Mouse (Mus musculus) limb, embryonic 12.5 days (tissue): Measurements from ENCODE around the gene Degs1. TPM values are rescaled to one million over a fixed set of nuclear protein-coding genes. Genes with fewer than 3 reads are reported as not detected.
A peak's percentile ranks its signal among the peaks of the same experiment; 100 is the strongest.

Source experiments
- ATAC-seq: fragments of 200-750 bp; cut with Nextera tagmentation; 2 replicates; pipeline ENCODE4 v1.8.0; 2017; ENCODE audit warnings: low read depth, moderate TSS enrichment; ENCODE audit not compliant: insufficient number of reproducible peaks, insufficient read depth, low FRiP score, low TSS enrichment
- H3K27ac ChIP-seq: fragments of 300-500 bp; sonication (generic); 2 replicates; pipeline ENCODE4 v1.5.1; 2016; ENCODE audit warnings: mild to moderate bottlenecking, moderate library complexity
- H3K27me3 ChIP-seq: fragments of 300-500 bp; sonication (generic); 2 replicates; pipeline ENCODE4 v1.6.1; 2016; ENCODE audit warnings: mild to moderate bottlenecking, moderate library complexity
- H3K36me3 ChIP-seq: fragments of 300-500 bp; sonication (generic); 2 replicates; pipeline ENCODE4 v1.6.1; 2016; ENCODE audit warnings: mild to moderate bottlenecking, moderate library complexity
- H3K4me1 ChIP-seq: fragments of 300-500 bp; sonication (generic); replicated peaks from 2 replicates; pipeline ENCODE4 v1.6.1; 2016
- H3K4me2 ChIP-seq: fragments of 300-500 bp; sonication (generic); 2 replicates; pipeline ENCODE4 v1.6.1; 2016; ENCODE audit warnings: mild to moderate bottlenecking, moderate library complexity
- H3K4me3 ChIP-seq: fragments of 300-500 bp; sonication (generic); replicated peaks from 2 replicates; pipeline ENCODE4 v1.5.1; 2016; ENCODE audit warnings: mild to moderate bottlenecking
- H3K9ac ChIP-seq: fragments of 300-500 bp; sonication (generic); replicated peaks from 2 replicates; pipeline ENCODE4 v1.6.1; 2016; ENCODE audit warnings: mild to moderate bottlenecking, moderate library complexity
- H3K9me3 ChIP-seq: fragments of 300-500 bp; sonication (generic); 2 replicates; pipeline ENCODE4 v1.6.1; 2016; ENCODE audit warnings: mild to moderate bottlenecking, moderate library complexity
- WGBS: fragments of 180-500 bp; shearing (Covaris S2); methylation state at CpG from one replicate; pipeline ENCODE4 v1.1.7; 2016; 5-methylcytosine and 5-hydroxymethylcytosine counted together
- polyA plus RNA-seq: library from polyadenylated mRNA; unstranded; fragments of >200 nt; fragmentation: Nextera tagmentation; extraction: Ambion mirVana; gene quantifications from 2 replicates; pipeline ENCODE4 v1.2.1, GENCODE M21; 2016

Gene Degs1
- 67.5 and 70.2 TPM in 2 replicates for polyA plus RNA-seq

GRCm38 (mm10) chr1:182282091-182283075 lies at the start of gene Degs1:
Degs1 (minus strand) TSS chr1:182282804.
- no peaks in the 10 kb centered on the region for H3K27me3 ChIP-seq
- H3K27ac ChIP-seq = peak within 1 kb of the TSS; percentile 93
- peak within 1 kb of the TSS; percentile 87 for H3K9ac ChIP-seq
- H3K4me1 ChIP-seq = peaks cover 17% of the 10 kb centered on the region
- under 1% methylated on average over 94 of the region's 94 CpGs for WGBS
- H3K36me3 ChIP-seq = peaks cover 21% of the 10 kb centered on the region
- peak; percentile 92 for ATAC-seq
- peak within 1 kb of the TSS; percentile 74 for H3K4me3 ChIP-seq
- H3K9me3 ChIP-seq = no peaks in the 10 kb centered on the region
- H3K4me2 ChIP-seq = peak within 1 kb of the TSS; percentile 78

DNA sequence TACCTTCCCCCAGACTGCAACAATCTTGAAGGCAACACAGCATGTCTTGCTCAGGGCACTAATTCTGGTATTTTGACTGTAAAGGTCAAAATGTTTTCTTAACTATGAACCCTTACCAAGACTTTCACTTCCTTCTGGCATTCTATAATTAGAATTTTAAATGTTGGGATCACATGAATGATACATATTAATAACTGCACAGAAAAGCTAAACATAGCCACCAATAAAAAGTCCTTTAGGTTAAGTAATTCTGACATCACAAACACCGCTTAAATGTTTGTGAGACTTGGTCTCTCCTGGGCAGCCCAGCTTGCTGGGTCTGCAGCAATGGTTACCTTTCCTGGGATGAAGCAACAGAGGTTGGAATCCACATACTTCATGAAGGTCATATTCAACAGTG lies 43.3 kb upstream of the Degs1 start:
- no peak for ATAC-seq
- WGBS = 98% methylated on average over 1 of the region's 1 CpGs
- Histone ChIP-seq H3K27ac (no peak overlapping the region), H3K4me2 (no peak overlapping the region), H3K4me3 (no peak overlapping the region), H3K36me3 (peaks cover 85% of the 10 kb centered on the region), H3K9me3 (no peaks in the 10 kb centered on the region), H3K27me3 (no peaks in the 10 kb centered on the region), H3K9ac (no peak overlapping the region), H3K4me1 (no peaks in the 10 kb centered on the region)

DNA sequence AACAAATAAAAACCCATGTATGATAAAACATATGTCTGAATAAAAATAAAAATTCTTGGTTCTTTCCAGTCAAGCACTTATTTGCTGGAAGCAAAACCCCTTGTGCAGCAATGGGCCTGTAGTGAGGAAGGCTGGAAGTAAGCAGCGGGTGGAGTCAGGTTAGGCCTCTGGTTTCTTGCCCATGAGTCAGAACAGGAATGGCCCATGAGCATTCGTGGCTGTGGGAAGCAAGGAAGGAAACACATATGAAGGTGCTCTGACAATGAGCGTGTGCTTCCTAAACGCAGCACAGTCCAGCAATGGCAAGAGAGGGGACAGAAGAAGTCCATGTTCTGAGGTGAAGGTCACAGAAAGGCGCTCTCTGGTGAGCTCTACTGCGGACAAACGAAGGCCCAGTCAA lies 41.9 kb upstream of the Degs1 start:
- Histone ChIP-seq H3K9me3 (no peaks in the 10 kb centered on the region), H3K27me3 (no peaks in the 10 kb centered on the region), H3K36me3 (peaks cover 94% of the 10 kb centered on the region), H3K9ac (no peak overlapping the region), H3K4me1 (no peaks in the 10 kb centered on the region), H3K4me3 (no peak overlapping the region), H3K27ac (no peak overlapping the region), H3K4me2 (no peak overlapping the region)
- ATAC-seq = no peak
- WGBS = 91% methylated on average over 7 of the region's 7 CpGs

DNA sequence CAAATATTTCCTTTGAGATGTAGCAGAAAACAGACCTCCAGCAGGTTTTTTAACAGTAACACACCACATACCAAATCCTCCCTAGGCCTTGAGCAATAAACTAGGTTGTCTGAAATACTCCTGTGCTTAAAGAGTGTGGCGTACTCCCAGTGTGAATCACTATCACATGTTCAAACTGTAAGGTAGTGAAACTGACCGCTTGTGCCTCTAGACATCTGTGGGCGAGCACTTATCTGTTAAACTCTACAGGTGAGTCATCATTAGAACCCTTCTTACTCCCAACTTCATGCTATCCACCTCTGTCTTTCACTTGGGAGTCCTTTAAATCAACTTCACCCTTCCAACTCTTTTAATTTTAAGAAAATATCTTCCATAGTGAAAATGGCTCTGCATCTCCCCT lies 40.5 kb upstream of the Degs1 start:
- no peak for ATAC-seq
- WGBS = 94% methylated on average over 3 of the region's 3 CpGs
- Histone ChIP-seq H3K4me3 (no peak overlapping the region), H3K9ac (no peak overlapping the region), H3K27me3 (no peaks in the 10 kb centered on the region), H3K4me1 (no peaks in the 10 kb centered on the region), H3K9me3 (no peaks in the 10 kb centered on the region), H3K27ac (no peak overlapping the region), H3K4me2 (no peak overlapping the region), H3K36me3 (peaks cover 95% of the 10 kb centered on the region)

DNA sequence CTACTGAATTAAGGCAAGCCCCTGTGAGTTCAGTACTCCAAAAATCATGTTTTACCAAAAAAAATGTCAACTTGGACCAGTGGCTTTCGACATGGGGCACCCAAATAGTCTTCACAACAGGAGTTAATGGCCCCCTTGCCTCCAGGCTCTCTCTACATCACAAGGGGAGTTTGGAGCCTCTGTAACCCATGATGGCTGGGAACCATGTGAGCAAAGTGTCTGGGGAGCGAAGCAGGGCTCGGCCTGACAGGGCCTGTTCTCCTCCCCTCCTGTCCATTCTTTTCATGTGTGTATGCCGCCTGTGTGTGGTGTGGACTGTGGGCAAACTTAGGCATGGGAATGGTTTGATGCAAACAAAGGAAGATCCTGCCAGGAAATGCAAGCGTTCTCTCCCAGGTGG lies 31.6 kb upstream of the Degs1 start:
- Histone ChIP-seq H3K4me1 (no peaks in the 10 kb centered on the region), H3K9me3 (peaks cover 4% of the 10 kb centered on the region; the same call in 1 of the 2 replicates), H3K9ac (no peak overlapping the region), H3K27ac (no peak overlapping the region), H3K4me2 (no peak overlapping the region), H3K27me3 (no peaks in the 10 kb centered on the region), H3K4me3 (no peak overlapping the region), H3K36me3 (peaks cover 67% of the 10 kb centered on the region)
- 89% methylated on average over 5 of the region's 5 CpGs for WGBS
- ATAC-seq = no peak

GRCm38 (mm10) chr1:182313181-182313580 lies 30.6 kb upstream of the Degs1 start:
- Histone ChIP-seq H3K9me3 (peaks cover 4% of the 10 kb centered on the region; the same call in 1 of the 2 replicates), H3K4me1 (no peaks in the 10 kb centered on the region), H3K27ac (no peak overlapping the region), H3K4me2 (no peak overlapping the region), H3K36me3 (peaks cover 59% of the 10 kb centered on the region), H3K27me3 (no peaks in the 10 kb centered on the region), H3K4me3 (no peak overlapping the region), H3K9ac (no peak overlapping the region)
- WGBS = 90% methylated on average over 8 of the region's 8 CpGs
- no peak for ATAC-seq

- 95% methylated on average over 5 of the region's 5 CpGs for WGBS
- H3K27ac ChIP-seq = no peak overlapping the region
Observed at GRCm38 (mm10) chr1:182311376-182311775, 28.8 kb upstream of the Degs1 start.

GRCm38 (mm10) chr1:182310316-182310715 lies 27.7 kb upstream of the Degs1 start:
- H3K9ac ChIP-seq = no peak overlapping the region
- no peak overlapping the region for H3K27ac ChIP-seq
- peaks cover 30% of the 10 kb centered on the region for H3K36me3 ChIP-seq
- WGBS = 88% methylated on average over 2 of the region's 2 CpGs
- H3K4me2 ChIP-seq = no peak overlapping the region
- peaks cover 4% of the 10 kb centered on the region; the same call in 1 of the 2 replicates for H3K9me3 ChIP-seq
- no peak for ATAC-seq
- no peaks in the 10 kb centered on the region for H3K27me3 ChIP-seq
- H3K4me1 ChIP-seq = no peaks in the 10 kb centered on the region
- no peak overlapping the region for H3K4me3 ChIP-seq

More at GRCm38 (mm10) chr1:182311376-182311775, 28.8 kb upstream of the Degs1 start:
- H3K4me2 ChIP-seq = no peak overlapping the region
- no peaks in the 10 kb centered on the region for H3K4me1 ChIP-seq
- no peak for ATAC-seq
- no peak overlapping the region for H3K4me3 ChIP-seq
- no peaks in the 10 kb centered on the region for H3K27me3 ChIP-seq
- peaks cover 41% of the 10 kb centered on the region for H3K36me3 ChIP-seq
- peaks cover 4% of the 10 kb centered on the region; the same call in 1 of the 2 replicates for H3K9me3 ChIP-seq
- no peak overlapping the region for H3K9ac ChIP-seq

DNA sequence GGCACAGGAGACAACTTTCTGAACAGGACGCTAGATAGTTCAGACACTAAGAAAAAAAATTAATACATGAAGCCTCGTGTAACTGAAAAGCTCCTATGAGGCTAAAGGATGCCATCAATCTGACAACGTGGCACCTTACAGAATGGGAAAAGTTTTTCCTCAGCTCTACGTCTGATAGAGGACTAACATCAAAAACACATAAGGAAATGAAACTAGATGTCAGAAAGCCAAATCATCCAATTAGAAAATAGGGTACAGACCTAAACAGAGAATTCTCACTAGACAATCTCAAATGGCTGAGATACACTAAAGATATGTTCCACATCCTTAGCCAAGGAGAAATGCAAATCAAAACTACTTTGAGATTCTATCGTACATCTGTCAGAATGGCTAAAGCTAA lies 26.8 kb upstream of the Degs1 start:
- no peaks in the 10 kb centered on the region for H3K4me1 ChIP-seq
- no peaks in the 10 kb centered on the region for H3K27me3 ChIP-seq
- H3K4me2 ChIP-seq = no peak overlapping the region
- peaks cover 4% of the 10 kb centered on the region; the same call in 1 of the 2 replicates for H3K9me3 ChIP-seq
- WGBS = 79% methylated on average over 5 of the region's 5 CpGs
- peaks cover 21% of the 10 kb centered on the region for H3K36me3 ChIP-seq
- H3K27ac ChIP-seq = no peak overlapping the region
- H3K4me3 ChIP-seq = no peak overlapping the region
- H3K9ac ChIP-seq = no peak overlapping the region
- ATAC-seq = no peak

GRCm38 (mm10) chr1:182302916-182303315 lies 20.3 kb upstream of the Degs1 start:
- no peaks in the 10 kb centered on the region for H3K4me1 ChIP-seq
- H3K9me3 ChIP-seq = no peaks in the 10 kb centered on the region
- 89% methylated on average over 5 of the region's 5 CpGs for WGBS
- H3K4me3 ChIP-seq = no peak overlapping the region
- ATAC-seq = no peak
- H3K27me3 ChIP-seq = no peaks in the 10 kb centered on the region
- no peaks in the 10 kb centered on the region for H3K36me3 ChIP-seq
- H3K27ac ChIP-seq = no peak overlapping the region
- no peak overlapping the region for H3K9ac ChIP-seq
- no peak overlapping the region for H3K4me2 ChIP-seq

- no peak overlapping the region for H3K4me2 ChIP-seq
- 81% methylated on average over 6 of the region's 6 CpGs for WGBS
- H3K36me3 ChIP-seq = no peaks in the 10 kb centered on the region
- H3K27me3 ChIP-seq = no peaks in the 10 kb centered on the region
- no peaks in the 10 kb centered on the region for H3K9me3 ChIP-seq
- no peak overlapping the region for H3K4me3 ChIP-seq
- no peaks in the 10 kb centered on the region for H3K4me1 ChIP-seq
- H3K27ac ChIP-seq = no peak overlapping the region
- H3K9ac ChIP-seq = no peak overlapping the region
- ATAC-seq = no peak
Observed at GRCm38 (mm10) chr1:182302176-182302870, 19.7 kb upstream of the Degs1 start.
